Mouse (Mus musculus) heart, embryonic 11.5 days (tissue): Measurements from ENCODE around the gene Coq5. TPM values are rescaled to one million over a fixed set of nuclear protein-coding genes. Genes with fewer than 3 reads are reported as not detected.

ENCODE experiments used
- ATAC-seq: fragments of 200-750 bp; cut with Nextera tagmentation; replicated peaks from 2 replicates; pipeline ENCODE4 v1.8.0; 2017; ENCODE audit warnings: moderate library complexity; ENCODE audit not compliant: insufficient number of reproducible peaks, low FRiP score, low TSS enrichment
- H3K27ac ChIP-seq: fragments of 300-500 bp; sonication (generic); 2 replicates; pipeline ENCODE4 v1.5.1; 2014; ENCODE audit warnings: mild to moderate bottlenecking, low read depth, low read length
- H3K27me3 ChIP-seq: fragments of 300-500 bp; sonication (generic); 2 replicates; pipeline ENCODE4 v1.6.1; 2014; ENCODE audit warnings: mild to moderate bottlenecking, low read length, mixed read lengths; ENCODE audit not compliant: control insufficient read depth, insufficient read depth
- H3K36me3 ChIP-seq: fragments of 300-500 bp; sonication (generic); 2 replicates; pipeline ENCODE4 v1.6.1; 2014; ENCODE audit warnings: mild to moderate bottlenecking, low read length, moderate library complexity, mixed read lengths; ENCODE audit not compliant: control insufficient read depth, insufficient read depth
- H3K4me1 ChIP-seq: fragments of 300-500 bp; sonication (generic); 2 replicates; pipeline ENCODE4 v1.6.1; 2014; ENCODE audit warnings: low read length; ENCODE audit not compliant: control insufficient read depth, insufficient read depth
- H3K4me2 ChIP-seq: fragments of 300-500 bp; sonication (generic); 2 replicates; pipeline ENCODE4 v1.6.1; 2014; ENCODE audit warnings: mild to moderate bottlenecking, moderate library complexity
- H3K4me3 ChIP-seq: fragments of 300-500 bp; sonication (generic); 2 replicates; pipeline ENCODE4 v1.5.1; 2014; ENCODE audit warnings: low read depth, low read length
- H3K9ac ChIP-seq: fragments of 300-500 bp; sonication (generic); 2 replicates; pipeline ENCODE4 v1.6.1; 2014; ENCODE audit warnings: mild to moderate bottlenecking, low read depth, low read length, moderate library complexity
- H3K9me3 ChIP-seq: fragments of 300-500 bp; sonication (generic); replicated peaks from 2 replicates; pipeline ENCODE4 v1.6.1; 2016; ENCODE audit warnings: low read length; ENCODE audit not compliant: control insufficient read depth
- WGBS: fragments of 180-500 bp; shearing (Covaris S2); extraction: QIAGEN DNeasy Blood & Tissue Kit; methylation state at CpG from one replicate; pipeline ENCODE4 v1.1.7; 2014; ENCODE audit not compliant: insufficient replicate concordance; 5-methylcytosine and 5-hydroxymethylcytosine counted together
- polyA plus RNA-seq: library from polyadenylated mRNA; unstranded; fragments of >200 nt; fragmentation: Nextera tagmentation; extraction: Ambion mirVana; gene quantifications from 2 replicates; pipeline ENCODE4 v1.2.1, GENCODE M21; 2014

Gene Coq5
- 79.6 and 81.8 TPM in 2 replicates for polyA plus RNA-seq

DNA sequence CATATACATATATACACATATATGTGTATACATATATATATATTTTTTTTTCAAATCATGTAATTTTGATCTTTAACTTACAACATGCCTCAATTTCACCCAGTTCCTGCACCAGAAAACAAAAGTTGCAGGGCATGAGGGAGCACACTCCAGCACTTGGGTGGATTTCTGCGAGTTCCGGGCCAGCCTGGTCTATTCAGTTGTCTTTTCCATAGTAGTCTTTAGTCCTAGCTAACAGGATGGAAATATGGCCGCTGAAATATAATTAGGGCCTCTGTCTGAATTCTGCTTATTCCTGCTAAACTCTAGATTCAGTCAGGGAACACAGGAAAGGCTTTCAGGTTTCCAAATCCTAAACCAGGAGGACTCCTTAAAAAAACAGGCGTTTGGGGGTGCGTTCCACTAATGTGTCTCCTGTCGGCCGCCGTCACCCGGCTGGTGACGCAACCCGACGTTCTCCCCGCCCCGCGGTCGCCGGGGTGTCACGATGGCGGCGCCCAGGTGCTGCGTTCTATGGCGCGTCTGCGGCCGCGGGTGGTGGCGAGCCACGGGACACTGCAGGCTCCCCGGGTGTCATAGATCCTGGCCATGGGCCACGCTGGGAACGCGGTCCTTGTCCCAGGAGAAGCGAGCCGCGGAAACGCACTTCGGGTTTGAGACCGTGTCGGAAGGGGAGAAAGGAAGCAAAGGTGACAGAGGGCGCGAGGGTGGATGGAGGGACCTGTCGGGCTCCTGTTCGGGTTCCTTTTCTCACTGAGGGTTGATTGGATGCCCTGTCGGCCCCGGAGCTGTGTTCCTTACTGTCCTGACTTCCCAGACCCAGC, at the start of gene Coq5:
TSS of gene Coq5 (plus strand) at position 441 of the 824 bp plus-strand sequence.
- WGBS, result 3% methylated on average over 45 of the region's 45 CpGs
- 0 out of 2 replicates have a peak, but pooled peaks have one; percentile 67 for ATAC-seq
- Histone ChIP-seq H3K9me3 (no peaks in the 10 kb centered on the region), H3K4me2 (peak within 1 kb of the TSS; percentile 86), H3K9ac (peak within 1 kb of the TSS; percentile 85), H3K27ac (peak within 1 kb of the TSS; percentile 70), H3K27me3 (no peaks in the 10 kb centered on the region), H3K4me1 (peaks cover 4% of the 10 kb centered on the region), H3K4me3 (peak within 1 kb of the TSS; percentile 97), H3K36me3 (peaks cover 6% of the 10 kb centered on the region)

DNA sequence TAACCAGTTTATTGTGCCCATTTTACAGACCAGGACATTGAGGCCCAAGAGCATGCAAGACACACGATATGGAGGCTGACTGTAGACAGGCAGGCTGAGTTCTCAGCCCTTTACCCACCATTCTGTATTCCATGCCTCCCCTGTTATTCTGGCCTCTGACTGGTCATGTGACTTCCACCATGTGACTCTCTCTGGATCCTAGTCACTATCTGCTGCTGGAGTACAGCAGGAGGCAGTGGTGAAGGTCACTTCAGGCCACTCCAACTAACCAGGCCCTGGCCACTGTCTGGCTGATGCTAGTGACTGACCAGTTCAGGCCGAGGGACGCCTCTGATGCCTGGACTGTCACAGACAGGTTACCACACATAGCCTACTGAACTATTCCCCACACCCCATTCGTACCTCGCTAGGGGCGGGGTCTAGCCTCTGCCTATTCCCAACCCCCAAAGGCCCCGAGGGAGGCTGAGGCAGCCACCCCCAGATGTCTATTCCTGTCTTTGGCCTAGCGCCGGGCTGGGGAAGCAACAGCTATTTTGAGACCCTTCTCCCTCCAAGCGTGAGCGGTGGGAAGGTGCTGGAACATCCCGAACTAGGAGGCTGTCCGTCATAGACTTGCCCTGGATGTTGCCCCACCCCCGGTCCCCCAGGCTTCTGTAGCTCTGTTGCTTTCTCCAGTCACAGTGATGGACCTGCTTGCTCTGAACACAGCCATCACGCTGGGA, 48.5 kb upstream of the Coq5 start:
- Histone ChIP-seq H3K4me1 (peaks cover 9% of the 10 kb centered on the region), H3K27ac (no peak overlapping the region), H3K9me3 (no peaks in the 10 kb centered on the region), H3K27me3 (peaks cover 9% of the 10 kb centered on the region; the same call in 1 of the 2 replicates), H3K4me2 (peak overlapping the region; percentile 32; the same call in 1 of the 2 replicates), H3K9ac (no peak overlapping the region), H3K36me3 (no peaks in the 10 kb centered on the region), H3K4me3 (no peak overlapping the region)
- 0 out of 2 replicates have a peak, but pooled peaks have one; percentile 33 for ATAC-seq
- 39% methylated on average over 15 of the region's 15 CpGs for WGBS

DNA sequence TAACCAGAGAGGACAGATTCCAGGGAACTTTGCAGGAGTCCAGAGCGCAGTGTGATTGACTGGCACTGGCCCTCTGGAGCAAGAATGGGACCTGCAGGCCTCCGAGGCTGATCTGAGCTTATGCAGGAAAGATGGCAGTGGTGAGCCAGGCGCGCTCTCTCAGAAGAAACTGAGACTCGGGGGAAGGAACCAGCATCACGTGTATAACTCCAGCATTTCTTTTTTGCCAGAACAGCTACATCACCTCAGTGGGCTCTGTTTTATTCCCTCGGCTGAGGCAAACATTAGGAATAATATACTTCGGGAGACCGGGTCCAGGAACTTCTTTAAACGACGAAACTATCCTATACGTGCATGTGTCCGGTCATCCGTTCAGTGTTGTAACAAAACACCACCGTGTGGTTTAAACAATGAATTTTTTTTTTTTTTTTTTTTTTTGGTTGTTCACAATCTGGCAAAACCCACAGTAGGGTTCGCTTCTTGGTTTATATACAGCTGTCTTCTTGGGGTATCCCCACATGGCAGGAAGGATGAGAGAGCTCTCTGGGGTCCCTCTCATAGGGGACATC, 47.8 kb upstream of the Coq5 start:
- Histone ChIP-seq H3K4me3 (no peak overlapping the region), H3K27me3 (peaks cover 9% of the 10 kb centered on the region; the same call in 1 of the 2 replicates), H3K27ac (no peak overlapping the region), H3K4me1 (peaks cover 9% of the 10 kb centered on the region), H3K4me2 (peak overlapping the region; percentile 32), H3K36me3 (no peaks in the 10 kb centered on the region), H3K9me3 (no peaks in the 10 kb centered on the region), H3K9ac (no peak overlapping the region)
- WGBS, result 50% methylated on average over 16 of the region's 16 CpGs
- no peak for ATAC-seq

DNA sequence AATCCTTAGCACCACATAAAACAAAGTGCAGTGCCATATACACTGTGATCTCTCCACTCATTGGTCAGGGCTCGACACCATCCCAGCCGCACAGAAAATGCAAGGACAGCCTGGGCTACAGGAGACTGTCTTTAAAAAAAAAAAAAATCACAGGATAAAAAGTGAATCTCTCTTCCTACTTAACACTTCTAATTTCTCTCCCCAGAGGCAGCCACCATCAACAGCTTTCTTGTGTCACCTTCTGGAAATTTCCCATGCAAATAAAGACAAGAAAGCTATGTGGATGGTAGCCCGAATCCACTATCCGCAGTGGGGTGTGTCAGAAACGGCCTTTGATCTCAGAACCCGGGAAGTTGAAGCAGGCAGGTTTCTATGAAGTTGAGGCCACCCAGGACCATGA, 47.0 kb upstream of the Coq5 start:
- WGBS, result 69% methylated on average over 6 of the region's 6 CpGs
- no peak overlapping the region for H3K4me2 ChIP-seq
- peaks cover 9% of the 10 kb centered on the region; the same call in 1 of the 2 replicates for H3K27me3 ChIP-seq
- no peak overlapping the region for H3K9ac ChIP-seq
- no peak overlapping the region for H3K27ac ChIP-seq
- no peak for ATAC-seq
- H3K9me3 ChIP-seq, result no peaks in the 10 kb centered on the region
- peaks cover 9% of the 10 kb centered on the region for H3K4me1 ChIP-seq
- no peak overlapping the region for H3K4me3 ChIP-seq
- H3K36me3 ChIP-seq, result no peaks in the 10 kb centered on the region

DNA sequence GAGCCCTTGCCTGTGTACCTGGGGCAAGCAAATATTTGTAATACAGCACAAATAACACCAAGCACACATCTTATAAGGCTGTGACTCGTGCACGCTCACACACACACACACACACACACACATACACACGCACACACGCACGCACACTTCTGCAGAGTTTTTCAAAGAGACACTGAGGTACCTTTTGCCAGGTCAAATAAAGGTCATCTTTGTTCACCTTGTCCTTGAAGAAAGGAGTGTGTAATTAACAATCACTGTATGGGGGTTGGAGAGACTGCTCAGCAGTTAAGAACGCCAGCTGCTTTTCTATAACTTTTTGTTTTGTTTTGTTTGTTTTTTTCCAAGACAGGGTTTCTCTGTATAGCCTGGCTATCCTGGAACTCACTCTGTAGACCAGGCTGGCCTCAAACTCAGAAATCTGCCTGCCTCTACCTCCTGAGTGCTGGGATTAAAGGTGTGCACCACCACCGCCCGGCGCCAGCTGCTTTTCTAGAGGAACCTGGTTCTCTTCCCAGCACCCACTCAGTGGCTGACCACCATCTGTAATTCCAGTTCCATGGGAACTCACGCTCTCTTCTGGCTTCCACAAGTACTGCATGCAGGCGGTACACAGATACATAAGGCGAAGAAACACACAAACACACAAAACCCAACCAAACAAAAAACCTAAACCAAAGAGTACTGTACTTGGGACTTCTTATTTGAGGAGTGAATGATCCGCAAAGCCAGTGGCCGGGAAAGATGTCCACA, 46.3 kb upstream of the Coq5 start:
- no peak overlapping the region for H3K4me3 ChIP-seq
- no peak overlapping the region for H3K9ac ChIP-seq
- no peaks in the 10 kb centered on the region for H3K36me3 ChIP-seq
- H3K27ac ChIP-seq, result no peak overlapping the region
- H3K4me1 ChIP-seq, result peaks cover 9% of the 10 kb centered on the region
- H3K9me3 ChIP-seq, result no peaks in the 10 kb centered on the region
- H3K4me2 ChIP-seq, result no peak overlapping the region
- ATAC-seq, result no peak
- WGBS, result 86% methylated on average over 14 of the region's 14 CpGs
- peaks cover 9% of the 10 kb centered on the region; the same call in 1 of the 2 replicates for H3K27me3 ChIP-seq

DNA sequence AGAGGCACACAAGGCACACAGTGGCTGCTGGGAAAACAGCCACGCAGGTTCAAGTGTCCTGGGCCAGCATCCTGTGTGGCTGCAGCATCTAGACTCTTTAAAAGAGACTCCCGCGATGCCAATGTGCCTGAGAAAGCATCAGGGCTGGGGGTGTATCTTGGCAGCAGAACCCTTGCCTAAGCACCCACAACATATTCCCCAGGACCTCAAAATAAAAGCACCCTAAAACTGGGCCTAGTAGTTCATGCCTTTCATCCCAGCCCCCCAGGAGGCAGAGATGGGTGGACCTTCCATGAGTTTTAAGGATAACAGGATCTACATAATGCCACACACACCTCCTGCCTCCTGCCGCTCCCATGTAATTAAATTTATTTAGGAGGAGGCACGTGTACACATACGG, 44.9 kb upstream of the Coq5 start:
- Histone ChIP-seq H3K4me3 (no peak overlapping the region), H3K9me3 (no peaks in the 10 kb centered on the region), H3K4me2 (no peak overlapping the region), H3K9ac (no peak overlapping the region), H3K27me3 (peaks cover 9% of the 10 kb centered on the region; the same call in 1 of the 2 replicates), H3K27ac (no peak overlapping the region), H3K4me1 (peaks cover 16% of the 10 kb centered on the region), H3K36me3 (no peaks in the 10 kb centered on the region)
- 56% methylated on average over 6 of the region's 6 CpGs for WGBS
- no peak for ATAC-seq

DNA sequence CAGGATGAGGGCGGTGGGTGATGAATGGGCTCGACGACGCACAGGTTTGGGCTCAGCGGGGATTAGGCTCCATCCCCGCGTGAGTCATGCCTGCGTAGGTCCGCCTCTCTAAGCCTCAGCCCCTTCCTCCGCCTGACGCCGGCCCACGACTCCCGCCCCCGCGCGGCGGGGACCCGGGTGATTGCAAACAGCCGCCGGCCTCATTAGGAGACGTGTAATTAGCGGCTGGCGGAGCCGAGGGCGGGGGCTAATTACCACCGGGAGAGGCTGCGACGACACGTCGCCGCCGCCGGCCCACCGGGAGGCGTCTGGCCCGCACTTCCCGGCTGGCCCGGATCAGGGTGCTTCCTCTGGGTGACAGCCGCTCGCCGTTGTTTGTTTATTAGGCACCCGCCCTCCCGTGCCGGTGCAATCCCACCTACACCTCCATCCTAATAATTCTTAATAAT, 44.1 kb upstream of the Coq5 start:
- Histone ChIP-seq H3K27me3 (peaks cover 9% of the 10 kb centered on the region; the same call in 1 of the 2 replicates), H3K36me3 (peaks cover 3% of the 10 kb centered on the region), H3K4me1 (peaks cover 16% of the 10 kb centered on the region), H3K9ac (peak overlapping the region; percentile 67), H3K9me3 (no peaks in the 10 kb centered on the region), H3K27ac (no peak overlapping the region), H3K4me2 (peak overlapping the region; percentile 82), H3K4me3 (peak overlapping the region; percentile 53)
- WGBS, result under 1% methylated on average over 44 of the region's 45 CpGs
- 0 out of 2 replicates have a peak, but pooled peaks have one; percentile 15 for ATAC-seq
